Mouse (Mus musculus) liver, embryonic 14.5 days (tissue): Measurements from ENCODE around the gene Gpr37l1.

Source experiments
- CTCF ChIP-seq: IDR thresholded peaks from 2 replicates; pipeline ENCODE4 v1.5.1; 2016; ENCODE audit warnings: antibody characterized with exemption, low read depth, control low read depth
- EP300 ChIP-seq: IDR thresholded peaks from 2 replicates; pipeline ENCODE4 v1.6.1; 2016; ENCODE audit warnings: antibody characterized with exemption, low read depth

- TF ChIP-seq CTCF, result no peak
- TF ChIP-seq EP300, result no peak
Measured at GRCm38 (mm10) chr1:135131560-135131959, 35.9 kb downstream of the Gpr37l1 start.
